Mouse (Mus musculus): ENCODE results near the gene Trib2.

DNA sequence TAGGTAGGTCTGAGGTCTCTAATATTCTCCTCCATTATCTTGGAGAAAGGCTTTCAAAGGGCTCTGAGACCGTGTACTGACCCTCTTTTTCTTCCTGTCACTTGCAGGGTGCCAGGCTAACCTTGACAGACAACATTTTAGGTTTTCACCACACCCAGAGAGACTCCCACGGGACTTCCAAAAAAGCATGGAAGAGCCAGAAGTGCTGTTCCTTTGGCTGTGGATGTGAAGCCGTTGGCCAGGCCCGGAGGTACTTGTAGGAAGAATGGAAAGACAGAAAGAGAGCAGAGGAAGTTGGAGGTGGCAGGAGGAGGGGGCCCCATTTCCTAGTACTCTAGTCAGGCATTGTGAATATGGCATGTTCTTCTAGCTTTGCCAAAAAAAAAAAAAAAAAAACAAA is 56.0 kb downstream of the Trib2 start:
- TF ChIP-seq CTCF (IDR thresholded peaks at IDR 0.05; ENCODE audit: control insufficient read depth, insufficient read depth, low read length) (no peak), POLR2A (IDR thresholded peaks at IDR 0.05; ENCODE audit: borderline replicate concordance, control insufficient read depth, low read depth, low read length) (no peak)
